Mouse (Mus musculus): ENCODE data around the gene Adarb1. TPM values are rescaled to one million over a fixed set of nuclear protein-coding genes. Genes with fewer than 3 reads are reported as not detected.
"Not testable (repeated sequence)": the region's sequence is repeated elsewhere in the genome, so short reads cannot be mapped to it uniquely, and the experiment has no call there.

Gene Adarb1
- polyA plus RNA-seq, 1 experiment, result 11.5 TPM

- no peak for TF ChIP-seq CTCF (IDR thresholded peaks at IDR 0.05; ENCODE audit: borderline replicate concordance, insufficient read depth, low read length)
- TF ChIP-seq POLR2A (IDR thresholded peaks at IDR 0.05; ENCODE audit: low read depth, low read length), result no peak
- H3K4me1 ChIP-seq (ENCODE audit: control insufficient read depth, insufficient read depth, low read length), result no peaks in the 10 kb centered on the region
Observed at GRCm38 (mm10) chr10:77290624-77291366, 127.3 kb downstream of the Adarb1 start.

GRCm38 (mm10) chr10:77289559-77289958 is 128.5 kb downstream of the Adarb1 start:
- Histone ChIP-seq H3K27ac (ENCODE audit: insufficient read depth, low read length) (no peak overlapping the region), H3K4me1 (ENCODE audit: control insufficient read depth, insufficient read depth, low read length) (no peaks in the 10 kb centered on the region), H3K4me3 (ENCODE audit: insufficient read depth, low read length) (no peak overlapping the region)
- TF ChIP-seq CTCF (IDR thresholded peaks at IDR 0.05; ENCODE audit: borderline replicate concordance, insufficient read depth, low read length), result no peak
- no peak for TF ChIP-seq POLR2A (IDR thresholded peaks at IDR 0.05; ENCODE audit: low read depth, low read length)

More at GRCm38 (mm10) chr10:77290624-77291366, 127.3 kb downstream of the Adarb1 start:
- H3K4me3 ChIP-seq (ENCODE audit: insufficient read depth, low read length), result no peak overlapping the region
- H3K27ac ChIP-seq (ENCODE audit: insufficient read depth, low read length), result no peak overlapping the region

- Histone ChIP-seq H3K27ac (ENCODE audit: insufficient read depth, low read length) (no peak overlapping the region), H3K4me1 (ENCODE audit: control insufficient read depth, insufficient read depth, low read length) (no peaks in the 10 kb centered on the region), H3K4me3 (ENCODE audit: insufficient read depth, low read length) (no peak overlapping the region)
- TF ChIP-seq POLR2A (IDR thresholded peaks at IDR 0.05; ENCODE audit: low read depth, low read length) (no peak), CTCF (IDR thresholded peaks at IDR 0.05; ENCODE audit: borderline replicate concordance, insufficient read depth, low read length) (no peak)
Observed at GRCm38 (mm10) chr10:77288639-77289195, 129.4 kb downstream of the Adarb1 start.

- TF ChIP-seq POLR2A (IDR thresholded peaks at IDR 0.05; ENCODE audit: low read depth, low read length), result no peak
- TF ChIP-seq CTCF (IDR thresholded peaks at IDR 0.05; ENCODE audit: borderline replicate concordance, insufficient read depth, low read length), result no peak
- no peaks in the 10 kb centered on the region for H3K4me1 ChIP-seq (ENCODE audit: control insufficient read depth, insufficient read depth, low read length)
- no peak overlapping the region for H3K27ac ChIP-seq (ENCODE audit: insufficient read depth, low read length)
- no peak overlapping the region for H3K4me3 ChIP-seq (ENCODE audit: insufficient read depth, low read length)
Observed at GRCm38 (mm10) chr10:77287626-77288025, 130.4 kb downstream of the Adarb1 start.

GRCm38 (mm10) chr10:77284832-77285231 is 133.2 kb downstream of the Adarb1 start:
- Histone ChIP-seq H3K4me1 (ENCODE audit: control insufficient read depth, insufficient read depth, low read length) (no peaks in the 10 kb centered on the region), H3K4me3 (ENCODE audit: insufficient read depth, low read length) (no peak overlapping the region), H3K27ac (ENCODE audit: insufficient read depth, low read length) (no peak overlapping the region)
- TF ChIP-seq POLR2A (IDR thresholded peaks at IDR 0.05; ENCODE audit: low read depth, low read length) (no peak), CTCF (IDR thresholded peaks at IDR 0.05; ENCODE audit: borderline replicate concordance, insufficient read depth, low read length) (no peak)

GRCm38 (mm10) chr10:77282822-77283221 is 135.2 kb downstream of the Adarb1 start:
- Histone ChIP-seq H3K4me1 (ENCODE audit: control insufficient read depth, insufficient read depth, low read length) (no peaks in the 10 kb centered on the region), H3K4me3 (ENCODE audit: insufficient read depth, low read length) (no peak overlapping the region)
- peak; percentile 96 for TF ChIP-seq CTCF (IDR thresholded peaks at IDR 0.05; ENCODE audit: borderline replicate concordance, insufficient read depth, low read length)
- no peak for TF ChIP-seq POLR2A (IDR thresholded peaks at IDR 0.05; ENCODE audit: low read depth, low read length)

GRCm38 (mm10) chr10:77282085-77282484 is 136.0 kb downstream of the Adarb1 start:
- not testable (repeated sequence) for H3K4me1 ChIP-seq (ENCODE audit: control insufficient read depth, insufficient read depth, low read length); H3K27ac ChIP-seq (ENCODE audit: insufficient read depth, low read length); H3K4me3 ChIP-seq (ENCODE audit: insufficient read depth, low read length)

More at GRCm38 (mm10) chr10:77282822-77283221, 135.2 kb downstream of the Adarb1 start:
- no peak overlapping the region for H3K27ac ChIP-seq (ENCODE audit: insufficient read depth, low read length)

GRCm38 (mm10) chr10:77273798-77274197 is 144.3 kb downstream of the Adarb1 start:
- no peak for TF ChIP-seq CTCF (IDR thresholded peaks at IDR 0.05; ENCODE audit: borderline replicate concordance, insufficient read depth, low read length)
- no peak for TF ChIP-seq POLR2A (IDR thresholded peaks at IDR 0.05; ENCODE audit: low read depth, low read length)
- Histone ChIP-seq H3K27ac (ENCODE audit: insufficient read depth, low read length) (no peak overlapping the region), H3K4me1 (ENCODE audit: control insufficient read depth, insufficient read depth, low read length) (no peaks in the 10 kb centered on the region), H3K4me3 (ENCODE audit: insufficient read depth, low read length) (no peak overlapping the region)

GRCm38 (mm10) chr10:77272980-77273730 is 144.9 kb downstream of the Adarb1 start:
- TF ChIP-seq POLR2A (IDR thresholded peaks at IDR 0.05; ENCODE audit: low read depth, low read length), result no peak
- TF ChIP-seq CTCF (IDR thresholded peaks at IDR 0.05; ENCODE audit: borderline replicate concordance, insufficient read depth, low read length), result no peak
- no peak overlapping the region for H3K4me3 ChIP-seq (ENCODE audit: insufficient read depth, low read length)
- no peak overlapping the region for H3K27ac ChIP-seq (ENCODE audit: insufficient read depth, low read length)
- no peaks in the 10 kb centered on the region for H3K4me1 ChIP-seq (ENCODE audit: control insufficient read depth, insufficient read depth, low read length)

GRCm38 (mm10) chr10:77269129-77269528 is 148.9 kb downstream of the Adarb1 start:
- TF ChIP-seq CTCF (IDR thresholded peaks at IDR 0.05; ENCODE audit: borderline replicate concordance, insufficient read depth, low read length), result no peak
- no peak for TF ChIP-seq POLR2A (IDR thresholded peaks at IDR 0.05; ENCODE audit: low read depth, low read length)
- Histone ChIP-seq H3K4me3 (ENCODE audit: insufficient read depth, low read length) (no peak overlapping the region), H3K27ac (ENCODE audit: insufficient read depth, low read length) (no peak overlapping the region), H3K4me1 (ENCODE audit: control insufficient read depth, insufficient read depth, low read length) (no peaks in the 10 kb centered on the region)
